Comparison of ENCODE assay signal across 24 mouse cellular contexts in genomic region chr1:76911472-76911871, GRCm38 (mm10).
"Had no signal": no experiment of that assay in that cellular context is flagged by ENCODE, and none has a peak within 500 bp of the region (broad histone marks: within the 10 kb centered on the region; RNA-seq: fewer than 3 reads in every experiment).

No protein-coding gene starts in this region.

- H3K4me2 ChIP-seq: heart, embryonic 11.5 days; heart, embryonic 13.5 days; heart, embryonic 15.5 days; hindbrain, embryonic 13.5 days; hindbrain, embryonic 15.5 days; kidney, embryonic 15.5 days; limb, embryonic 13.5 days had no signal

- H3K27me3 ChIP-seq: heart, embryonic 13.5 days; heart, embryonic 15.5 days; hindbrain, embryonic 13.5 days; hindbrain, embryonic 15.5 days; kidney, embryonic 15.5 days; limb, embryonic 13.5 days had no signal

- DNase-seq: gastrocnemius, postnatal 14 days; gastrocnemius, postnatal 36 days; heart, adult 11 months; heart, adult 2 months; heart, postnatal 14 days; heart, postnatal 36 days; kidney, adult 11 months; kidney, adult 2 months; kidney, adult 9 months; kidney, postnatal 14 days; kidney, postnatal 36 days; layer of hippocampus, adult 9-11 months; layer of hippocampus, postnatal 36 days; left cerebral cortex, postnatal 4 days had no signal

- ATAC-seq: hindbrain, postnatal 0 days; intestine, embryonic 16.5 days had no signal

- H3K4me1 ChIP-seq: hindbrain, embryonic 13.5 days; hindbrain, embryonic 15.5 days; kidney, embryonic 15.5 days had no signal

- H3K4me3 ChIP-seq: heart, adult 2 months; heart, embryonic 13.5 days; heart, embryonic 15.5 days; hindbrain, embryonic 13.5 days; hindbrain, embryonic 15.5 days; kidney, embryonic 15.5 days; limb, embryonic 13.5 days had no signal

- H3K9ac ChIP-seq: heart, embryonic 13.5 days; heart, embryonic 15.5 days; hindbrain, embryonic 13.5 days; hindbrain, embryonic 15.5 days; kidney, embryonic 15.5 days; limb, embryonic 13.5 days had no signal

- H3K9me3 ChIP-seq: heart, embryonic 13.5 days; heart, embryonic 15.5 days; hindbrain, embryonic 13.5 days; hindbrain, embryonic 15.5 days; kidney, embryonic 15.5 days; limb, embryonic 13.5 days had no signal

- H3K36me3 ChIP-seq: heart, embryonic 13.5 days; heart, embryonic 15.5 days; hindbrain, embryonic 13.5 days; hindbrain, embryonic 15.5 days; kidney, embryonic 15.5 days; limb, embryonic 13.5 days had no signal

- H3K27ac ChIP-seq: heart, adult 2 months; heart, embryonic 13.5 days; heart, embryonic 15.5 days; hindbrain, embryonic 13.5 days; hindbrain, embryonic 15.5 days; hindbrain, postnatal 0 days; kidney, embryonic 15.5 days; kidney, postnatal 0 days; limb, embryonic 13.5 days had no signal
